Mouse (Mus musculus) C2C12 (cell line): Measurements from ENCODE around the gene Irx5. TPM values are rescaled to one million over a fixed set of nuclear protein-coding genes. Genes with fewer than 3 reads are reported as not detected.

Experiments
- H3K27me3 ChIP-seq: one replicate; pipeline ENCODE4 v1.6.1; 2011; ENCODE audit not compliant: control insufficient read depth, insufficient read depth, insufficient read length
- H3K36me3 ChIP-seq: one replicate; pipeline ENCODE4 v1.6.1; 2011; ENCODE audit not compliant: control insufficient read depth, insufficient read depth
- H3K4me3 ChIP-seq: one replicate; pipeline ENCODE4 v1.5.1; 2011; ENCODE audit warnings: mild to moderate bottlenecking, control low read depth; ENCODE audit not compliant: poor library complexity, insufficient read depth, severe bottlenecking
- H3K79me2 ChIP-seq: one replicate; pipeline ENCODE4 v1.6.1; 2011; ENCODE audit not compliant: control insufficient read depth, insufficient read depth
- H3K79me3 ChIP-seq: one replicate; pipeline ENCODE4 v1.6.1; 2011; ENCODE audit warnings: low read depth, control low read depth
- H3ac ChIP-seq: one replicate; pipeline ENCODE3; 2011; ENCODE audit warnings: low read depth; ENCODE audit not compliant: control insufficient read depth, insufficient read length
- CEBPB ChIP-seq: IDR thresholded peaks from one replicate; pipeline ENCODE4 v1.6.1; 2011; ENCODE audit warnings: low read depth, mild to moderate bottlenecking, control low read depth, moderate library complexity
- CTCF ChIP-seq: IDR thresholded peaks from one replicate; pipeline ENCODE4 v1.5.1; 2011; ENCODE audit not compliant: control insufficient read depth, insufficient read depth, insufficient read length
- FOSL1 ChIP-seq: IDR thresholded peaks from one replicate; pipeline ENCODE4 v1.8.0; 2011; ENCODE audit warnings: mild to moderate bottlenecking, low read length; ENCODE audit not compliant: poor library complexity, insufficient read depth, severe bottlenecking
- MAX ChIP-seq: IDR thresholded peaks from one replicate; pipeline ENCODE4 v1.6.1; 2011; ENCODE audit warnings: mild to moderate bottlenecking, control low read depth
- MYOD1 ChIP-seq: IDR thresholded peaks from one replicate; pipeline ENCODE4 v1.6.1; 2011; ENCODE audit warnings: low read depth; ENCODE audit not compliant: control insufficient read depth, insufficient read length
- MYOG ChIP-seq: IDR thresholded peaks from one replicate; pipeline ENCODE4 v1.6.1; 2011; ENCODE audit not compliant: control insufficient read depth, insufficient read length; ENCODE audit errors: extremely low read depth
- USF1 ChIP-seq: IDR thresholded peaks from one replicate; pipeline ENCODE4 v1.6.1; 2011; ENCODE audit warnings: low read depth, mild to moderate bottlenecking, control low read depth, moderate library complexity
- long read RNA-seq, 2 experiments: library from polyadenylated mRNA; unstranded; transcript quantifications; one replicate each; pipeline ENCODE4 v2.0.0; 2019 to 2020
- polyA plus RNA-seq: library from polyadenylated mRNA; unstranded; fragments of >200 nt; fragmentation: generic; extraction: Trizol; gene quantifications from one replicate; pipeline ENCODE4 v1.2.1, GENCODE M21; 2012; ENCODE audit warnings: missing spikeins

The Irx5 gene
- polyA plus RNA-seq: 4.9 TPM
- long read RNA-seq, experiment 1, partial matches to known transcripts: 1 of 4 reads
- long read RNA-seq, experiment 1, other reads (novel, unspliced or antisense): 0 of 4 reads
- long read RNA-seq, experiment 2, transcript Irx5-201 (3 exons, 2,450 nt): major isoform, 9 of 10 reads
- long read RNA-seq, experiment 2, partial matches to known transcripts: 1 of 10 reads
- long read RNA-seq, experiment 2, other reads (novel, unspliced or antisense): 0 of 10 reads

GRCm38 (mm10) chr8:92357398-92357981 is at the start of gene Irx5:
Gene Irx5, plus strand, starts transcription at chr8:92357625.
- peaks cover 20% of the 10 kb centered on the region for H3K36me3 ChIP-seq
- H3K79me2 ChIP-seq: peaks cover 73% of the 10 kb centered on the region
- TF ChIP-seq CEBPB: no peak
- no peak for TF ChIP-seq MAX
- no peak for TF ChIP-seq CTCF
- no peak for TF ChIP-seq MYOD1
- TF ChIP-seq FOSL1: no peak
- TF ChIP-seq MYOG: no peak
- no peak for TF ChIP-seq USF1
- H3K4me3 ChIP-seq: peak within 1 kb of the TSS; percentile 78
- H3K79me3 ChIP-seq: peaks cover 32% of the 10 kb centered on the region
- H3ac ChIP-seq: peak within 1 kb of the TSS; percentile 87
- no peaks in the 10 kb centered on the region for H3K27me3 ChIP-seq

GRCm38 (mm10) chr8:92312178-92312577 is 45.2 kb upstream of the Irx5 start:
- Histone ChIP-seq H3K27me3 (no peaks in the 10 kb centered on the region), H3K79me3 (no peaks in the 10 kb centered on the region), H3ac (no peak overlapping the region), H3K4me3 (no peak overlapping the region), H3K79me2 (no peaks in the 10 kb centered on the region), H3K36me3 (no peaks in the 10 kb centered on the region)
- TF ChIP-seq CEBPB (no peak), USF1 (no peak), MAX (no peak), MYOD1 (no peak), MYOG (no peak), FOSL1 (no peak)

- H3K79me2 ChIP-seq: no peaks in the 10 kb centered on the region
- H3K36me3 ChIP-seq: no peaks in the 10 kb centered on the region
- TF ChIP-seq MYOG (no peak), MYOD1 (no peak)
- no peak overlapping the region for H3K4me3 ChIP-seq
- no peak overlapping the region for H3ac ChIP-seq
- H3K79me3 ChIP-seq: no peaks in the 10 kb centered on the region
- no peaks in the 10 kb centered on the region for H3K27me3 ChIP-seq
Observed at GRCm38 (mm10) chr8:92313707-92314106, 43.7 kb upstream of the Irx5 start.

GRCm38 (mm10) chr8:92323751-92324150 is 33.7 kb upstream of the Irx5 start:
- Histone ChIP-seq H3K27me3 (no peaks in the 10 kb centered on the region), H3ac (no peak overlapping the region), H3K36me3 (peaks cover 9% of the 10 kb centered on the region), H3K4me3 (no peak overlapping the region), H3K79me3 (no peaks in the 10 kb centered on the region), H3K79me2 (no peaks in the 10 kb centered on the region)
- TF ChIP-seq FOSL1: no peak
- TF ChIP-seq CTCF: no peak
- TF ChIP-seq USF1: no peak
- TF ChIP-seq CEBPB: no peak

DNA sequence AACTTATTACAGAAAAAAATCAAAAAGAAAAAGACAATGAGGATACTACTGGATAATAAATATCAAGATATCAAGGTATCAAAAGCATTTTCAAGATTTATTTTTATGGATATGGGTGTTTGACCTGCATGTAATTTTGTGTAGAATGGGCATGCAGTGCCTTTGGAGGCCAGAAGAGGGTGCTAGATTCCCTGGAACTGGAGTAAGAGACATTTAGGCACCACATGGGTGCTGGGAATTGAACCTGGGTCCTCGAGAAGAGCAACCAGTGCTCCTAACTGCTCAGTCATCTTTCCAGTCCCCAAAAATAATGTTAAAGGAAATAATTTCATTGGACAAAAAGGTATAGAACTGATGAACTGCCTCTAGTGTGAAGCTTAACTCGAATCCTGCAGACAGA is 30.2 kb upstream of the Irx5 start:
- H3K79me3 ChIP-seq: no peaks in the 10 kb centered on the region
- H3K27me3 ChIP-seq: no peaks in the 10 kb centered on the region
- no peaks in the 10 kb centered on the region for H3K79me2 ChIP-seq
- H3K4me3 ChIP-seq: no peak overlapping the region
- peaks cover 9% of the 10 kb centered on the region for H3K36me3 ChIP-seq
- H3ac ChIP-seq: no peak overlapping the region
- TF ChIP-seq MYOD1: no peak
- TF ChIP-seq CEBPB: no peak
- TF ChIP-seq FOSL1: no peak
- no peak for TF ChIP-seq MAX
- TF ChIP-seq CTCF: no peak

- Histone ChIP-seq H3K4me3 (no peak overlapping the region), H3ac (no peak overlapping the region), H3K79me3 (no peaks in the 10 kb centered on the region), H3K79me2 (no peaks in the 10 kb centered on the region), H3K36me3 (peaks cover 9% of the 10 kb centered on the region), H3K27me3 (no peaks in the 10 kb centered on the region)
- TF ChIP-seq CTCF (no peak), CEBPB (no peak), FOSL1 (no peak), MYOG (no peak), MAX (no peak), USF1 (no peak), MYOD1 (no peak)
Observed at GRCm38 (mm10) chr8:92329273-92329672, 28.2 kb upstream of the Irx5 start.
